Mouse (Mus musculus) myocyte (in vitro differentiated cells): ENCODE measurements around the gene Vwa5a.

Experiments
- CEBPB ChIP-seq: IDR thresholded peaks from 2 replicates; pipeline ENCODE4 v1.6.1; 2011; ENCODE audit warnings: mild to moderate bottlenecking, moderate library complexity; ENCODE audit not compliant: poor library complexity, insufficient read depth, severe bottlenecking
- MYOD1 ChIP-seq, 3 experiments: IDR thresholded peaks; one replicate each; pipeline ENCODE4 v1.6.1; 2011; ENCODE audit warnings: control low read depth in 2 of 3, low read depth in 2 of 3, mild to moderate bottlenecking in 2 of 3, moderate library complexity in 1 of 3; ENCODE audit not compliant: insufficient read length in 2 of 3, control insufficient read depth in 1 of 3
- MYOG ChIP-seq, 3 experiments: IDR thresholded peaks; one replicate each; pipeline ENCODE4 v1.6.1; 2011; ENCODE audit warnings: control low read depth in 2 of 3, low read depth in 2 of 3, mild to moderate bottlenecking in 2 of 3; ENCODE audit not compliant: insufficient read length in 2 of 3, control insufficient read depth in 1 of 3, insufficient read depth in 1 of 3
- POLR2A ChIP-seq: IDR thresholded peaks from one replicate; pipeline ENCODE4 v1.6.1; 2011; ENCODE audit warnings: low read depth, mild to moderate bottlenecking, control low read depth, moderate library complexity; ENCODE audit not compliant: insufficient read length
- POLR2AphosphoS2 ChIP-seq: IDR thresholded peaks from one replicate; pipeline ENCODE4 v1.6.1; 2011; ENCODE audit warnings: low read depth, control low read depth; ENCODE audit not compliant: insufficient read length
- TCF12 ChIP-seq: IDR thresholded peaks from one replicate; pipeline ENCODE4 v1.6.1; 2011; ENCODE audit warnings: mild to moderate bottlenecking, control low read depth; ENCODE audit not compliant: poor library complexity, insufficient read depth, severe bottlenecking

DNA sequence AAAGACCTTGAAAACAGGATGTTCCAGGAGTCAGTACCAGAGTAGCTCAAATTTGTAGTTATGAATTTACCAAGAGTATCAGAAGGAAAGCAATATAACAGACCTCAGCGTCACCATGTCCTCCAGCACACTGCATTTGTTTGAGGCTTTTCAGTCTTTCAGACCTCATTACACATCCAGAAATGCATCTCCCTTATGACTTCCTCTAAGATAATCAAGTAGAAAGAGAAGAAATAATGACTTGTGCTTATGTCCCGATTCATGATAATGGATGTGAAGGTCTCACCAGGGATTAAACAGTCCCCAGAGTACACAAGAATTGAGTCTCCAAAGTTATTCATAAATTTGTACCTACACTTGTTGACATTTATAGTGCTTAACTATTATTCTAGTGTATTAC, 43.6 kb upstream of the Vwa5a start, which contains the start of gene Olfr918:
- TF ChIP-seq TCF12: no peak
- no peak for TF ChIP-seq POLR2A
- TF ChIP-seq POLR2AphosphoS2: no peak
- TF ChIP-seq MYOG (IDR thresholded peaks at IDR 0.05; ENCODE audit: control insufficient read depth in 1 of 3, insufficient read depth in 1 of 3, insufficient read length in 2 of 3, low read depth in 2 of 3): no peak
- TF ChIP-seq CEBPB: no peak
- TF ChIP-seq MYOD1 (IDR thresholded peaks at IDR 0.05; ENCODE audit: control insufficient read depth in 1 of 3, insufficient read length in 2 of 3, low read depth in 2 of 3): no peak
